Mouse (Mus musculus) urinary bladder, adult 2 months (tissue): Measurements from ENCODE around the gene Erbb3. TPM values are rescaled to one million over a fixed set of nuclear protein-coding genes. Genes with fewer than 3 reads are reported as not detected.

ENCODE experiments used
- DNase-seq: peaks from one replicate; pipeline ENCODE4 v3.0.0; 2022; ENCODE audit warnings: low spot score
- polyA plus RNA-seq: library from polyadenylated mRNA; depleted of rRNA; stranded (reverse); fragments of >200 nt; gene quantifications from 2 replicates; pipeline ENCODE4 v1.2.3, GENCODE M21; 2012

The Erbb3 gene
- polyA plus RNA-seq, 1 experiment, result 27.0 TPM

DNA sequence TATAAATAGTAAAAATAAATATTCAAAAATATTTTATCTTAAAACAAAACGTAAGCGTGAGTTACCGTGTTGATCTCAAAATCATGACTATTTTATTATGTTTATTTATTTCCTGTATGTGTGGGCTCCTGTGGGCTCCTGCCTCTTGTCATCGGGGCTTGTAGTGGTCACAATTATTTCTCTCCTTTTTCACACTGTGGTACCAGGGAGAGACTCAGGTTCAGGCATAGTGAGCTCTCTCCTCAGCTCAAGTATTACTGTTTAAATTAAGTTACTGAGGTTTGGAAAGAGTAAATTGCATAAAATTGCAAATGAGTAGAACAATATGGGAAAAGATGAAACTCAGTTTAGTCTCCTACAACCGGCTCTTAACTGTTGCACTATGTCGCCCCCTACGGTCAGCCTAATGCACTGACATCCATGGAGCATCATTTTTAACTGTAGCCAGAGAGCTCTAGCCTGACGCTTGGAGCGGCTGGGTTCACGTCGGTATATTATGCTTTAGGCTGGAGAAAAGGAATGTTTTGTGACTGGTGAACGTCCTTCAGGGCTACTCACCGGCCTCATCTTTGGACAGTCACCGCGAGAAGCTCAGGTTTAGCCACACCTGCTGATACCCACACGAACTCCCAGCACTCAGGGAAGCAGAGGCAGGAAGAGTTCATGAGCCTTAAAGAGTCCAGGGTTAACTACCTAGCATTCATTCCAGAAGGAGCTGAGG, 23.1 kb upstream of the Erbb3 start:
- peak; percentile 40 for DNase-seq

DNA sequence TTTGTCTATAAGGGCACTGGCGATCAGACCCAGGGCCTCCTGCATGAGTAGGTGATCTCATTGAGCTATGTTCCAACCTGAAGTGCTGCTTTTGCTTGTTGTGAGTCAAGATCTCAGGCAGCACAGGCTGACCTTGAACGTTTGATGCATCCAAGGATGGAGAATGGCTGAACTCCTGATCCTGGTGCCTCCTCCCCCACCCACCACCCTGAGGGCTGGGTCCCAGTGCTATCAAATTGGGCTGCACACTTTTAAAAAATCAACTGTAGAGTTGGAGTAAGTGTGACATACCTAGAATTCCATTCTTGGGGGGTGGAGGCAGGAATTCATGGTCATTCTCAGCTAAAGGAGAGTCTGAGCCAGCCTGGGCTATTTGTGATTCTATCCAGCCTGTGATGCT, 17.0 kb upstream of the Erbb3 start:
- DNase-seq, result no peak

DNA sequence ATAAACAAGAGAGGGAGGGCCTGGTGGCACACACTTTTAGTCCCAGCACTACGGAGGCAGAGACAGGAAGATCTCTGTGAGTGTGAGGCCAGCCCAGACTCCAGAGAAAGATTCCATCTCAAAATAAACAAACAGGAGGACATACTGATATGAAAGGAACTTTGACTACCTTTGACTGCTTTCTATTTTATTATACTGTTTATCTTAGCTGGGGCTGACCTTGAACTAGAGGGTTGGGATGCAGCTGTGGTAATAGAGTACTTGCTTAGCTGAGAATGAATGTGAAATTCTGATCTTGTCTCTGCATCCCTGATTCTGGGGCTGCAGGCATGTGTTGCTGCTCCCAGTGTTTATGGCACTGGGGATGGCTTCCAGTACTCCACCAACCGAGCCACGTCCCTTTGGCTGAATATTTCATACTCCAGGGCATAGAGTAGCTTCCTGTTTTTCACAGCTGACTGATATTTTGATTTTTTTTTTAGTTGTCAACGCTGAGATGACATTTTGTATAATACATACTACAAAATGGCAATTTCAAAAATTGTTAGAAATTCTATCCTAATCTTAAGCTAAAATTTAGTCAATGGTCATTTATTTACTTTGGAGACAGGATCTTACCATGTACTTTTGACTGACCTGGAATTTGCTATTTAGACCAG, 13.1 kb upstream of the Erbb3 start:
- DNase-seq, result no peak

DNA sequence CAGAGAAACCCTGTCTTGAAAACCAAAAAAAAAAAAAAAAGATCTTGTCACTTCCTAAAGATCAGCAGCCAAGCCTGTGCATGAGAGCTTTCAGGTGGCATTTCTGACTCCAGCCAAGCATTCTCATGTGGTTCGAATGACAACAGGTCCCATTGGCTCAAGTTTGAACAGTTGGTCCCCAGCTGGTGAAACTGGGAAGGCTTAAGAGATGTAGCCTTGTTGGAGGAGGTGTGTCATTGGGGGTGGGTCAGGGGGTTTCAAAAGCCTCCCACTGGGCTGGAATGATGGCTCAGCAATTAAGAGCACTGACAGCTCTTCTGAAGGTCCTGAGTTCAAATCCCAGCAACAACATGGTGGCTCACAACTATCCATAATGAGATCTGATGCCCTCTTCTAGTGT, 12.0 kb upstream of the Erbb3 start:
- no peak for DNase-seq

DNA sequence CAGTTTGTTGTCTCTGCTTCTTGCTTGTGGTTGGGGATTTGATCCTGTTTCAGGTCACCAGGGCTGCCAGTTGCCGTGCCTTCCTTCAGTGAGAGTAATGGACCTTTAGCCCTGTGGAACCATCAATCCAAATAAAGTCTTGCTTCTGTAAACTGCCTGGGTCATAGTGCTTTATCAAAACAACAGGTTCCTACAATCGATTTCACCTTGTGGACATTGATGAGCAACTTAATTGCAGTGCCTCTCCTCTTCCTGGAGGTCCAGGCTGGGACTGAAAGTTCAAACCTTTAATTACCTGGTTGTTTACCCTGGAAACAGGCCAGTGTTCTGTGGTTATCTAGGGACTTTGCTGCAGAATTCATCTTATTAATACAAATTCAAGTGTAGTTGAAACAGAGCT, 9.0 kb upstream of the Erbb3 start:
- DNase-seq, result no peak

DNA sequence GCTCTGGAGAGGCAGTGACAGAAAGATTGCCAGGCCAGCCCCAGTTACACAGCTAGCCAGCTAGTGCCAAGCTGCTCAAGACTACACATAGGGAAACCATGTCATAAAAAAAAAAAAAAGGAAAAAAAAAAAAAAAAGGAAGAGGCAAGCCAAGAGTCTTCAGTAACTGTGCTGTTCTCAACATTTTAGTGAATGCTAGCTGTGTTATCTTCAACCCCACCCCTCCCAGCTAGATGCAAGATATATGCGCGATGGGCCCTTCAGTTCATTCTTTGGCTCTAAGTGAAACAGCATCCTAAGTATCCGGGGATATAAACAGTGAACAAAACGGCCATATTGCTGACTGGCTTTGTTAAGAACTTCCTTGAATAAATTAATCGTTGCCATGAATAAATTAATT, 3.3 kb upstream of the Erbb3 start:
- DNase-seq, result no peak

DNA sequence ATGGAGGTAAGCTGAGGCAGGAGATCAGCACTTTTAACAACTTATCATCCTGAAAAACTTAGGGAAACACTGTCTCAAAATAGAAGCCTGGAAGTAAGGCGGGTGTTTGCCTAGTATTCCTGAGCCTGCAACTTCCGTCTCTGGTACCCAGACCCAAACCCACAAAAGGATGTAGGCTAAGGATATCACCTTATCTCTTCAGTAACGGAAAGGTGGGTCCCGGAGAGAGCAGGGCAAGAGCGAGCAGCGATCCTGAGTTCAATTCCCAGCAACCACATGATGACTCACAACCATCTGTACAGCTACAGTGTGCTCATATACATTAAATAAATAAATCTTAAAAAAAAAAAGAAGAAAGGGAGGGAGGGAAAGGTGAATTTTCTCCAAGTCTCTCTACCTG, 2.0 kb upstream of the Erbb3 start:
- no peak for DNase-seq

DNA sequence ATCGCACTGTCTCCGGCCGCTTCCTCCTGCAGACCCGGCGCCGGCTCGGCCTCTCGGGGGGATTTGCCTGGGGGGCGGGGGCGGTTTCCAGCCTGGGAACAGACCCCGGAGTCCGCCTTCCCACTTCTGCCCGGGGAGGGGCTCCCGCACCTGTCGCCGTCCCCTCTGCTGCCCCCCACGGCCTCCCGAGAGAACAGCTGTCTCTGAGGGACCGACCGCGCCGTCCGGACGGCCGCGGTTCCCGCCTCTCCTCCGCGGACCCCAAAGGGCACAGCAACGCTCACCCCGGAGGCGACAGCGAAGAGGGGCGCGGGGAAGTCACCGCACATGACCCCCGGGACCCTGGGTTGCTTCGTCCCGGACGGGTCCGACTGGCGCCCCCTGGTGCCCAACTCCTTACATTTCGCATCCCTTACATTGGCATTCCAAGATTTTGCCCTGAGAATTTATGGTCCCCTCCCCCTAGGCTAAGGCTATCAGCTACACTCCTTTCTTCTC, 790 bp upstream of the Erbb3 start:
- peak; percentile 49 for DNase-seq

DNA sequence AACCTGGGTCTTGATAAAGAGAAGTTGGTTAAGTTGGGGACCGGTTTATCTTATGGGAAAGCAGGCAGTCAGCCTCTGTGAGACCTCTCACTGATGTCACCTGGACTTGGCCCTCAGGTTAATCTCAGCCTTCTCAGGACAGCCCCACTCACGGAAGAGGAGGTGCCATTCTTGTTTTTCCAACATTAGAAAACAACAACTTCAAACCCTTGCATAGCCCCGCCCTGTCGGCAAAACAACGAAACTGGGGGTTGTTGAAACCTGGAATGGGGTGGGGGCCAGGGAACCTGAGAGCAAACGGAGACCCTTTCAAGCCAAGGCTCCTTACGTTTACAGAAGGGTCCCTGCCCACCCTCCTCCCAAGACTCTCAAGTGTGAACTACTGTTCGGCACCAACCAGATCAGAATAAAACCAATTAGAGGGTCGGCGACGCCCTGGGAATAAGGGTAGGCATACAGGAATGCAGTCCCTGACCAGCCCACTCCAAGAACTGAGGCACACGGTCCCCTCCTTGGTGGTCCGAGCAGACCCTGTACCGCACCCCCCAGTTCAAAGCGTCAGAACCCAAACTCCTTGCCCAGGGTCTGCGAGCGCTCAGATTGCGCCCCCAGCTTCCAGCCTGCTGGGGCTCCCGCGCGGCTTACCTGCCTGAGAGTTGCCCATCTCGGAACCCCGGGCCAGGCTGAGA, 533 bp downstream of the Erbb3 start:
- no peak for DNase-seq

DNA sequence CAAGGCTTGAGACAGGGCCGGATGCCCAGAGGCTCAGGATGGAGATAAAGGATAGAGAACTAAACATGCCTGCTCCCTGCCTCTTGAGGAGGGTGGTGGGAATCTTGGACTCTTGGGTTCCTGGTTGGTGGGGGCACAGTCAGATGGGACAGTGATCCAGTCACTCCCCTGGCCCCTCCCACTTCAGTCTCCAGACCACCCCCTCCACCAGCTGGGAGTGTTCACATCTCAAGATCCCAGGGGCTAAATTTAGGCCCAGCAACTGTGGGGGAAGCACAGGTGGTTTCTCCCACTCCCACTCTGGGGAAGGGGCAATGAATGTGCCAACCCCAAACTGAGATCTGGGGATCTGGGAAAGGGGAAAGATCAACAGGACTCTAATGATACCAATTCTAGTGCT, 1.3 kb downstream of the Erbb3 start:
- no peak for DNase-seq

DNA sequence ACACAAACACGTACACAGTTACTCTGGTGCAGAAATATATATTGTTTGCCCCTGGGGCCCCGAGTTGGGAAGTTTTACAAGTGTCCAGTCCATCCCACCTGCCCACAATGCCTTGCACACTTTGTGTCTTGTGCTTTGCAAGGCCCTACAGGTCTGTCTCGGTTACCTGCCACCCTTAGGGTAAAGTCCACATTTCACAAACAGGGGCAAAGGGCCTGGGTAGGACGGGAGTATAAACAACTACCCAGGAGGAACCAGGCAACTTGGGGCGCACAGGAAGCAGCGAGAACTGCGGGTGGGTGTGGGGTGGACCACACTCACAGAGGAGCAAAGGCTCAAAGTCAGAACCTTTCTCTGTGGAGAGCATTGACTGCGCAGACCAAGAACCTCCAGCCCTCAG, 1.8 kb downstream of the Erbb3 start:
- DNase-seq, result no peak

DNA sequence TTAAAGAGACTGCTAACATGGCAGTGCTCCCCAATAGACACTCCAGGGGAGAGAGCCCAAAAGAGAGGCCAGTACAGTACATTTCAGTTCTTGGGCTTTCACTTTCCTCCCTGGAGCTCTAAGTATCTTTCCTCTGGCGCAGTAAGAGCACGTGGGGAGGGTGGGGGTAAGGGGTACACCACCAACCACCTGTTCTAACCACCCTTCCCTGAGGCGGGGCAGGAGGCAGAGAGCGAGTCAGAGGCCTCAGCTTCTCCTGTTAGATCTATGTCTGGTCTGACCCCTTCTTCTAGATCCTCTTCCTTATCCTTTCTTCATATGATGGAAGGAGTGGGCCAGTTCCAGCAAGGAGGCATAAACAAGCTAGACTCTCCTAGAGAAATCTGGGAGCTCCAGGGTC, 2.3 kb downstream of the Erbb3 start:
- DNase-seq, result no peak

DNA sequence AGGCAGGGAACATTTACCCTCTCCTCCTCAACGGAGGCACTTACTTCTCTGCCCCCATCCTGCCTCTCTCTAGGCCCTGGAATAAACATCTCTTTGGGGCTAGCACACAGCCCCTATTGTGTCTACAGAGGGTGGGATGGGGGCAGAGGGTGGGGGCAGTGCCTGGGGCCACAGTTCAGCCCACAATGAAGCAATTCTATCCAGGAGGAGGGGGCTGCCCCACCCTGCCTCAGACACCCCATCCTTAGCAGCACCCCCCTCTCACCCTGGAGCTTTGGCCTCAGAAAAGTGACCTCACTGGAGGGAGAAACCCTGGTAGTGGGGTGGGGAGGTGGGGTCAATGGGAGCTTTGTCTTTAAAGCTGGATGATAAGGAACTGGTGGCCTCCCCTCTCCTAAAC, 2.9 kb downstream of the Erbb3 start:
- DNase-seq, result no peak

DNA sequence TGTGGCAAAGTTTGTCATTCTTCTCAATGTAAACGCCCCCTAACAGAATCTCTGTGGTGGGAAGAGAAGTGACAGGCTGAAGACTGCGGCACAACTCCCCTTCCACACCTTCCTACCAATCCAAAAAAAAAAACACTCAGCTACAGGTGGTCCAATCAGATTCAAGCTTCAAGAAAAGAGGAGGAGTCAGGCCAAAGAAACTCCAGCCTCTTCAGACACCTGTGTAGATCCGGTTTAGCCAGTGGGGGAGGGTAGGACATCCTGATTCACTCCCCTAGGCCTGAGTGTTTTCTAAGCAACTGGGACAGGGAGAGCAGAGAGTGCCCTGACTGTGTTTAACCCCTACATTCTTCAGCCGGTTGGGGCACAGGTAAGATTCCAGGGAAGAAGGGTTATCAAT, 5.1 kb downstream of the Erbb3 start:
- DNase-seq, result no peak

DNA sequence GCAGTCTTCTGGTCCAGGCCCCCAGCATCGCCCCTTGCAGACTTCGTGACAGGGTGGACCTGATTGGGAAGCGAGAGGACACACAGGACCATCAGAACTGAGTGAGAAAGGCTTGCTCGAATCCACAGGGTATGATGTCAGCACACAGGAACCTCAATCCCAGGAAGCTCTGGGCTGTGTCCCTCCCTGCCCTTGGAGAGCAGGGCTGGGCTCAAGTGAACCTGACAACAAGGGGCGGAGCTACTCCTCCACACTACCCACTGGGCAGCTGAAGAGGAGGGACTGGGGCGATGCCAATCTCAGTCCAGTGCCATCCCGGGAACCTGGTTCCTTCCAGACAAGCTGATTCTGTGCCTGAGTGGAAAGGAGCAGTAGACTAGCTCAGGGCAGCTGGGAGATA, 5.8 kb downstream of the Erbb3 start:
- no peak for DNase-seq

DNA sequence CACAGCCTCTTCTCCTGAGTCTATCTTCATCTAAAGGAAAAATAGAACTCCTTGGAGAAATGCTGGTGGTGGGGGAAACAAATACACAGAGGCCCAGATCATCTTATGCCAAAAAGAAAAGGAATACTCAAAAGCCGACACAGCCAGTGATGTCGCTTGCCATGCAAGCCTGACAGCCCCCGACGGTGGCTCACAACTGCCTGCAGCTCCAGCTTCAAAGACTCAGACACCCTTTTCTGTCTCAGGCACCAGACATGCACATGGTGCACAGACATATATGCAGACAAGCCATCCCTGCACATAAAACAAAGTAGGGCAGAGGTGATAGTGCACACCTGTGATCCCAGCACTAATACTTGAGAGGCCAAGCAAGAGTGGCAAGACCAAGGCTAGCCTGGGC, 9.7 kb downstream of the Erbb3 start:
- no peak for DNase-seq

DNA sequence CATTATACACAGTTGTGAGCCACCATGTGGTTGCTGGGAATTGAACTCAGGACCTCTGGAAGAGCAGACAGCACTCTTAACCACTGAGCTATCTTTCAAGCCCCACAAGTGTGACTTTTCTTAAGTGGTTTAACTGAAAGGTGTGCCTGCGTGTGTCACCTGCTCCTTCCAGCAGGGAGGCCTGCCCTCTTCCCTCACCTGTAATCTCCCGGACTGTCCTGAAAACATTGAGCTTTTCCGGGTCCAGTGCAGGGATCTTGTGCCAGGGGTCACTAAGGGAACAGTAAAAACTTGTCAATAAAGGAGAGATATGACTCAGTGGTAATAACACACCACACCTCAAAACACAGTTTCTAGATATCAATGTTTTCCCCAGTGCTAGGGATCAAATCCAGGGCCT, 10.2 kb downstream of the Erbb3 start:
- DNase-seq, result no peak

DNA sequence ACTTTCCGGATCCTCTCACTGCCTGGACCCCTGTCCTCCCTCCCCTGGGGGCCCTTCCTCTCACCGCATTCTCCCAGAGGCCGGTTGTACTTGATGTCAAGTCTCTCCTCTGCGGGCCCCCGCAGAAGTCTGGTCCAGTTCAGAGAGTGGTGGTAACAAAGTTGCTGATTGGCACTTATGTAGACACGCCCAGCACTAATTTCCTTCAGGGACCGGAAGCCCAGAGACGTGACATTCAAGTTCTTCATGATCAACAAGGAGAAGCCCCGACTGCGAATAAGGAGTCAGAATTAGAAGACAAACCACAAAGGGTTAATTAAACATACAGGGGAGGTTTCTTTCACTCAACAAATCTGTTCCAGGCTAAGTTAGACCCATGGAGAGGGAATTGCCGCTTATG, 11.1 kb downstream of the Erbb3 start:
- no peak for DNase-seq

DNA sequence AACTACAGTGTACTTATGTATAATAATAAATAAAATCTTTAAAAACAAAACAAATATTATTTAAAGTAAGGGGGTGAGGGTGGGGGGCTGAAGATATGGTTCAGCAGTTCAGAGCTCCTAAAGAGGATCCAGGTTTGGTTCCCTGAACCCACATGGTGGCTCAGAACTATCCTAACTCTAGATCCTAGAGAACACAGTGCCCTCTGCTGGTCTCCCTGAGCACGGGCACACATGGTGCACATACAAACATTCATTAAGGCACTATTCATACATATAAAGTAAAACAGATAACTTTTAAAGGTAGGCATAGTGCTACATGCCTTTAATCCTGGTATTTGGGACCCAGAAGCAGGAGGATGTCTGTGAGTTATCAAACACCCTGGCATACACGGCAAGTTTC, 14.4 kb downstream of the Erbb3 start:
- DNase-seq, result no peak

DNA sequence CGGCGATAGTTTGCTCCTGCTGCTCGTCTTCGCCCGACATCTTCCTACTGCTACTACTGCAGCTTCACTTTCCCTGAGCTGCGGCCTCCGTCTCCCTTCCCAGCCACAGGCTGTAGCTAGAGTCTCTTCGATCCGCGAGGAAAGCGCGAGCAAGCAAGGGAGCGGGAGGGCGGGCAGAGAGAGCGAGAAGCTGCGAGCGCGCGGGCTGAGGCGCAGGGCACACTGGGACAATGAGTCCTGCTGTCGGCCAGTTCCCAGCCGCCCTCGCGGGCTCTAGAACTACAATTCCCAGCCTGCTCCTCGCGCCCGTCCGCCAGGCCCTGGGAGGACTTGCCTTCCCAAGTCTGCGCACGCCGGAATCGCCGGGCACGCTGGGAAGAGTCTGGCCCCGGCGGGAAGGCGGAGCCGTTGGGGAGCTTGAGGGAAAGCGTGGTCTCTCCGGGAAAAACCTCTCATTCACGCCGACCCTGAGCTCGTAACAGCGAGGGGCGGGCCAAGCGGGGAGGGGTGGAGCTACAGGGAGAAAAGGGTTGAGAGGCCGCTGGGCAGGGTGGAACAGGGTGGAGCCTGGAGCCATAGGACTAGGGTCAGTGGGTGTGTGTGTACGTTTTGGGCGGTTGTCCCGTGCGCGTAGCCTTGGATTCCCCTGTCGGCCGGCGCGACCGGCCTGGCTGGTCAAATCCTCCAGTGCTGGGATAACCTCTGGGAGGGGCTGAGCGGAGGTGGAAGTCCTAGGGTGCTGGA, 23.5 kb downstream of the Erbb3 start, which contains the start of gene Pa2g4:
Gene Pa2g4 (minus strand): TSS at position 200 of the 744 bp plus-strand sequence.
- DNase-seq, result peak; percentile 98

DNA sequence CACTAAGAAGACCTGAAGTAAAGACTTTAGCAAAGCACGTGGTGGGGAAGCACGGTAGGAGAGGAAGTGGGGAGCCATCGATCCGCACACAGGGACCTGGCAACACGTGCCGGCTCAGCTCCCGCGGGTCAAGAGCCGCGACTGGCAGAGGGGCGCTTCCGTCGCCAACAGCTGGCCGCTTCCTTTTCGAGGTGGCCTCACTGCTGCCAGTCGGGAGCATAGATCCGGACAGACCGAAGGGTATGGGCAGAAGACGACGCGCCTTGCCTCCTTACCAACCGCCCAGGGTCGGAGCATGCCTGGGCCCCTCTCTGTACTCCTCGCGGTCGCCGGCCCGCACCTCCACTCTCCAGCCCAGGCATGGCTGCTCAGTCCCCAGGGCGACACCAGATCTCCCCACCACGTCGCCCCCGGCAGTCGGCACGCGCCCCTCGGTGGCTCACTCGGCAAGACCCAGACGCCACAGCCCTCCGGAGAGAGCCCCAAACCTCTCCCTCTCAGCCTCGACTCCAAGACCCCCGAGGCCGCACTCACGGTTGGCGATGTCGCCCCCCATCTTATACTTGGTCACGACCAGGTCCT, 24.2 kb downstream of the Erbb3 start:
- no peak for DNase-seq

DNA sequence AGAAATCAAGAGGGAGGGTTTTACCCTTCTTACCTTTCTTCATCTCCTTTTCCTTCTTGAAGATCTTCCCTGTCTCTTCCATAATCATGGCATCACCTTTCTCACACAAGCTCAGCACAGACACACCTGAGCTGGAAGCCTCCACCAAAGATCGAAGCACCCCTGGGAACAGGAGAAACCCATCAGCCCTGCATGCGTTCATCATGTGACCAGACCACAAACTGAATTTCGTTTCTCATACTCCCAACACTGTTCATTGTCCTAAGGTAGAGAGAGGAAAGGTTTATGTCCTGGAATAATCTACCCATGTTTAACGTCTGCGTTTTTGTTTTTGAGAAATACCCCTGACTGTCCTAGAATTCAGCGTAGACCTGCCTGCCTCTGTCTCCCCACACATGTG, 25.9 kb downstream of the Erbb3 start:
- DNase-seq, result no peak
